Mouse (Mus musculus) thymus, adult 18-20 months (tissue): ENCODE results near the gene Ergic1.

ENCODE experiments used
- DNase-seq, 2 experiments: peaks; one replicate each; pipeline ENCODE4 v3.0.0; 2022; ENCODE audit warnings: mixed read lengths in 2 of 2

The Ergic1 gene

DNA sequence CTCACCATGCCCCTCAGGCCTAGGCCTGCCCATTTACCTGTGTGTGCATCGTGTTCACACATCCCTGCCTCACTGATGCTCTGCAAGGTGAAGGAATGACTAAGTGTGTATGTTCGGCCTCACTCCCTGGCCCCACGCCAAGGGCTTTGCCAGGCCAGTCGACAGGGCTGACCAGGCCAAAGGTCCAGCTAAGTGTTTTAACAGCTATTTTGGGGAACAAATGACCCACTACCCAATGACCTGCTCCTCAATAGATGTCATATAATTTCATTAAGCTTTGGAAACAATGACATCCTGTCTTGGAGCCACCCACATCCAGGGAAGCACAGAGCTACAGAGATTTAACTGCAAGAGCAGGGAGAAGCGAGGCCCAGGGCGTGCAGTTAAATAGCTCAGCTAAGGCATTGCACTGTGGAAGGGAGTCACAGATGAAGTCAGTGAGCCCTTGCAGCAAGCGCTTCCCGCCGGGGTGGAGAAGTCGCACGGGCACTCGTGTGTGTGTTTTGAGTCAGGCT, 41.1 kb downstream of the Ergic1 start:
- no peak for DNase-seq

DNA sequence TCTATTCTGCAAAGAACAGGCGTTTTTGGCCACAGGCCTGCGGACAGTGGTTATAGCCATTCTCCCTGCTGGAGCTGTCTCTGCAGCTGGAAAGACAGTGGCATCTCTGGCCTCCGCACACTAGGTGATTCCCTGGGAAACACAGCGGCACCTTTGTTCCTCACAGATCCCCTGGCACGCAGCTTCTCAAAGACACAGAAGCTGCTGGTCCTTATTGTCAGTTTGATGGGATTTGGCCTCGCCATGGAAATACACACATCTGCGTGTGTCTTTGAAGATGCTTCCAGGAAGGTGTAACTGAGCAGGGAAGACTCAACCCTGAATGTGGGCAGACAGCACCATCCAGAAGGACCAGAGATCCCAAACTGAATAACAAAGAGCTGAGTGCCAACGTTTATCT, 42.0 kb downstream of the Ergic1 start:
- no peak for DNase-seq

DNA sequence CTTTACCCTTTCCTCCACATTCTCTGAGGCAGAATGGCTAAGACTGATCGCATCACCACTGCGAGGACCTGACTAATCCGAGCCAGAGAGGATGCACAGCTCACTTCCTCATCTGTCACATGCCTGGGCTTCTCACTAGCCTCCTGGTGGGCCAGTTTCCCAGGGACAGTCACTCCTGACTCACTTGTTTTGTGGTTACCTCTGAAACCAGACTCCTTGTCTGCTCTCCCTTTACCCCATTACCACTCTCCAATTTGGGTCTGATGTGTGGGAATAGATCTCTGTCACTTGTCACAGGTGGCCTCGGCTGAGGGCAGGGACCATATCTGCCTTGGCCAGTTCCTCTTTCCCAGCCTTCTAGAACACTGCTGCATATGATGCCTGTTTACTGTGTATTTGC, 44.3 kb downstream of the Ergic1 start:
- DNase-seq = no peak

DNA sequence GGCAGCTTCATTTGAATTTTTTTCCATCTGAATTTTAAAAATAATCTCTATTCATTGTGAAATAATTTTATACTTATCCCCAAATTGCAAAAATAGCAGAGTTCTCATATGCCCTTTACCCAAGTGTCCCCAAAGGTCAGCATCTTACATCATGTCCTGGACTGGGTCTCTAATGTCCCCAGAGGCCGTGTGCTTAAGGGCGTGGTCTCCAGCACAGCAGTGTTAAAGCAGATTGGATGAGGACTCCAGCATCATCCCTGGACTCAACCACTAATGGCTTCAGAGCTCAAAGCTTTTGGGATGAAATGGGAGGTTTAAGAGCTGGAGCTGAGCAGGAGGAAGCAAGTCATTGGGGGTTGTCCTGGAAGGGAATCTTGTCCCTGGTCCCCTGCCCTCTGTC, 45.2 kb downstream of the Ergic1 start:
- no peak for DNase-seq

DNA sequence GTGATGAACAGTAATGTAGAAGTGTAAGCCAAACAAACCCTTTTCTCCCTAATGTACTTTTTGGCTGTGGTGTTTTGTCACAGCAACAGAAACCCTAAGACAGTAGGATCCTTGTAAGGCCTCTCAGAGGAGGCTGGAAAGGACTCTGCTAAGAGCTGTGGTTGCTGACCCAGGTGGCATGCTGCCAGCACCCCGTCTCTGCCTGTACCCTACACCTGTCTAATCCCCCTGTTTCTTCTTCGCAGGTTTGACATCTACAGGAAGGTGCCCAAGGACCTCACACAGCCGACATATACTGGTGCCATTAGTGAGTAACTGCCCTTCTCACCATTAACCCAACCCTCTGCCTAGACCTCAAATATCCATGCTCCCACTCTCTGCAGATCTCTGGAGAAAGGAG, 47.1 kb downstream of the Ergic1 start:
- DNase-seq = no peak

DNA sequence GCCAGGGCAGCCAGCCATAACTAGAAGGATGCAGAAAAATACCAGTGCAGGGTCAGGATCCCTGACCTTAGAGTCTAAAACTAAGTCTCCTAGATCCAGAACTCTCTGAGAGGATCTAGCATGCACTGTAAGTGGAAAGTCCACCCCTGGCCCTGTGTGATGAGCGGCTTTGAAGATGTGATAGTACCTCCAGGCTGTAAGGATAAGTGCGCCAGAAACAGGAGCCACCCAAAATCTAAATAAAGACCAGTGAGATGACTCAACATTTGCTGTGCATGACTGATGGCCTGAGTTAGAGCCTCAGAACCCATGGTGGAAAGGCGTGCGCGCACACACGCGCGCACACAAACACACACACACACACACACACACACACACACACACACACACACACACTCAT, 47.6 kb downstream of the Ergic1 start:
- no peak for DNase-seq

DNA sequence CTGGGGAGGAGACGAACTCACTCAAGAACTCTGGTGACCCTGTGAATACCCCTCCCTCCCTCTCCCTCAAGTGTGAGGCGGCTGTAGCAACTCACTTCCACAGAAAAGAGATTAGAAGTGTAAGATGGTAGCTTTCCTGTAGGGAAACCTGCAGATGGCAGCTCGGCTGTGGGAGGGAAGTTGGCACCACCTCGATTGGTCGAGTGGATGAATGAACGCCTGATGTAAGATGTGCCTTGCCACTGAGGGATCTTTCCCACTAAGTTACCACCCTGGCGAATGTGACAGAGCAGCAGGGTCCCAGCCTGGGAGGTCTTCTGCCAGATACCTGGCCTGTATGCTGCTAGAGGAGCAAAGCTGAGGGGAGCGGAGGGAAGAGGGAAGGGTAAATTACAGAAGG, 48.5 kb downstream of the Ergic1 start:
- no peak for DNase-seq

DNA sequence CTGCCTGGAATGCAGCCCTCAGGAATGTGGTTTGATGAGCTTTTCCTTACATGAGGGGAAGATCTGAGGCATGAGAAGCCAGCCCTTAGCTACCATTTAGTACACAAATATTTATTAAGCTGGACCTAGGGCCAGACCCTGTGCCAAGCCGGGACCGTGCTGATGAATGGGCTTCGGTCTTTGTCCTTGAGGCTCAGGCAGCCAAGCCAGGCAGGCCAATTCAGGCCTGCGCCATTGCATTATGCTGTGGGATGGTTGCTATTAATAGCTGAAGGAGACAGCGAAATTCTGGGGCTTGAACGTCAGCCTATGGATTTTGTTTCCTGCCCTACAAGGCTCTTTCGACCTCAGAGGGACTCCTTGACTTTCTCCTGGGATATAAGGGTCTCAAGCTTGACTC, 50.0 kb downstream of the Ergic1 start:
- DNase-seq = no peak

DNA sequence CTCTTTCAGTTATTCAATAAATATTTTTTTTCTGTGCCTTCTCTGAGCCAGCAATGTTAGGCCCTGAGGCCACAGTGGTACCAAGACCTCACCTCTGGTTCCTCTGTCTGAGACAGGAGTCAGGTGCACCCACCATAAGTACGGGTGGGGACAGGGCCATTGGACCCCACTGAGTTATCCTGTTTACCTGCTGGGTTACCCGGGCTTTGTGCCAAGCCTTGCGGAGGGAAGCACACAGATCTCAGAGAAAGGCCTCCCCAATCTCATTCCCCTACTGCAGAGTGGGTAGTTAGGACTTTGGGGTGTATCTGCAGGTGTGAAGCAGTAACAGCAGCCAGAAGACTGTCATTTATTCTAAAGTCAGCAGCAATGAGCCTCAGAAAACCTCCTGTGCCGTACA, 50.6 kb downstream of the Ergic1 start:
- DNase-seq = no peak

DNA sequence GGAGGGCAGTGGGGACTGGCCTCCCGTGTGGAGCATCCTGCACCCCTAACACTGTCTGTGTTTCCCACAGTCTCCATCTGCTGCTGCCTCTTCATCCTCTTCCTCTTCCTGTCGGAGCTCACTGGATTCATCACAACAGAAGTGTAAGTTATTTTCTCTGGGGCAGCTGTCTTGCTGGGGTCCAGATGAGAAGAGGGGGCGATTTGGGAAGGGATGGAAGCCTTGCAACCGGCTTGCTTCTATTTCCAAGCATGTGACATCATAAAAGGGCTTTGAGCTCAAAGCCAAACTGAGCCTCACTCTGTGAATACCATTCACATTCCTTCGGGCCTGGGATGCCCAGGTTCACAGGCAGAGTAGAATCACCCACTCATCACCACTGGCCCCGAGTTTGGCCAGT, 53.0 kb downstream of the Ergic1 start:
- DNase-seq = no peak

DNA sequence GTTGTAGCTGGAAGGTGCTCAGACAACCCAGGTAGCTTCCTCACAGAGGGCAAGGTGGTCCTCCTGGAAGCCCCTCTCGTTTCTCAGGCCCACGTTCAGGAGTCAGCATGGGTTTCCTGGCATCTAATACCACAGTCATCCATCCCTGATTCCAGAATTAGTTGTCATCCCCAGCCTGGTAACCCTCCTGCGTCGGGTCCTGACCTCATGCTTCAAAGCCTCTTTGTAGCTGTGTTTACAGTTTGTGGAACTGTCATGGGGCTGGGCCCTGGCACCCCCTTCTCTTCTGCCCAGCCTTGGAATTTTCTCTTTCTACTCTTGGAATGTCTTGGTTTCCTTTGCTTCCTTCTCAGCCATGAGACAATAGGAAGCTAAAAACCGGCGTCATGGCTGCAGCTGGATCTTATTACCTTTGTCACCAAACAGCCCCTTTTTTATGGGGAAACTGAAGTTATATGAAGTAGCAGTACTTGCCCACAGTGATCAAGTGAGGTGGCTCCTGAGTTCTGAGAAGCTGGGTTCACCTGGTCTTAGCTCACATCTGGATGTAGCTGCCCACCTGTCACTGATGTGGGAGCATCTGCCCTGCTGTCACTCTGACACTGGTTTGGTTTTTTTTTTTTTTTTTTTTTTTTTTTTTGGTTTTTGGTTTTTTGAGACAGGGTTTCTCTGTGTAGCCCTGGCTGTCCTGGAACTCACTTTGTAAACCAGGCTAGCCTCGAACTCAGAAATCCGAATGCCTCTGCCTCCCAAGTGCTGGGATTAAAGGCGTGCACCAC, 53.6 kb downstream of the Ergic1 start:
- DNase-seq = no peak

DNA sequence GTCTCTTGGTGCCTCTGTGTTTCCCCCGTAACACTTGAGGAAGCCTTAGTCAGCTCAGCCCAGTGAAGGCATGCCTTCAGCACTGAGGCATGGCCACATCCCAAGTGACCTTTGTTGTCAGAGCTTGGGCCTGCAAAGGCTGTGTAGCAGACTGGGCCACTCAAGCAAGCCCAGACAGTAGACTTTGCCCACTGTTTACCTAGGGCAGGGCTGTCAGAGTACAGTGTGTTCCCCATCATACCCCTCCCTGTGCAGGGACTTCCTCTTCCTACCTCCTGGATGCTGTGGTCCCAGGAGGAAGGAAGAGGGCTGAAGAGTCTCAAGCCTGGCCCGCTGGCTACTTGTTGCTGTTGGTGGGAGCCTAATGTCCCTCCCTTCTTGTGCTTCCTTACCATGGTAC, 55.4 kb downstream of the Ergic1 start:
- no peak for DNase-seq

DNA sequence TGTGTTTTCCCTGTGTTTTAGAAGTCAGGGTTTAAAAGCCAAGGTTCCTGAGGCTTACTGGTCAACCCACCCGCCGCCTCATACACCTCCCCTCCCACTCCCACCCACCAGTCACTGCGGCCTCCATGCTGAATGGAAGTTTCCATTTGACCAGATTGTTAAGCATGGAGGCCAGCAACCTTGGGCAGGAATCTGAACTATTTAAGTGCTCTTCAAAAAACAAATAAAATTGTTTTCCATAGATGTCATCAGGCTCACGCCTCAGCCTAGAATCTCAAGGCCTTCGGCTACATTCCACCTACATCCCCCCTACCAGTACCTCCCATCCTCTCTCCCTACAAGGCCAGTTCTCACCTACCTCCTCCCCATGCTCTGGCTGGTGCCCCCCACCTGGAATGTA, 57.2 kb downstream of the Ergic1 start:
- no peak for DNase-seq

DNA sequence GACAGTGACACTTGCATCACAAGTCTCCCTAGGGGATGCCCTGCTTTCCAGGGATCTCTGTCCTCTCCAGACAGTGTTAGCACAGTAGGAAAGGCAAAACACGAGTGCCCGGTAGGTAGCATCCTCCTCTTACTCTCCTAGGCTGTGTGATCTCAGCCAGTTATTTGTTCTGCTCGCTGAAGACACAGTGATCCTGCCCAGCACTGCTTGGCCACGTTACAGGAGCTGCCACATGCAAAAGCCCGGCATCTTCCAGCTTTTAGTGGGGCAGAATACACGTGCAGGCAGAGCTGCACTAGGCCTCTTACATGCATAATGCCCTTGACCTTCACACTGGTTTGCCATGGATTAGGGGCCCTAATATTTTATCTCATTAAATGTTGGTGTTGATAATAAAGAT, 58.3 kb downstream of the Ergic1 start:
- DNase-seq = no peak

DNA sequence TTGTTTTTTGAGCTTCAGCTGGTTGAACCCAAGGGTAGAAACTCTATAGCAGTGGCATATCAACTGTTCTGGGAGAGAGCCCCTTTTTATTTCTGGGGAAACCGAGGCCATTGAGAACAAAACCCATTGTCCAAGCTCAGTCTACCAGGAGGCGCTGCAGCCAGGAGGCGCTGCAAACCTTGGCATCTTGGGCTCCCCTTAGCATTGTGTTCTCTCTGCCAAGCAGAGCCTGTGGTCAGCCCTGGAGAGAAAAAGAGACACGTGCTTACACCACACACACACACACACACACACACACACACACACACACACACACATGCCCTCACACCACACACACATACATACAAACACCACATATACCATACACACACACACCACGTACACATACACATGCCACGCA, 59.0 kb downstream of the Ergic1 start:
- no peak for DNase-seq

DNA sequence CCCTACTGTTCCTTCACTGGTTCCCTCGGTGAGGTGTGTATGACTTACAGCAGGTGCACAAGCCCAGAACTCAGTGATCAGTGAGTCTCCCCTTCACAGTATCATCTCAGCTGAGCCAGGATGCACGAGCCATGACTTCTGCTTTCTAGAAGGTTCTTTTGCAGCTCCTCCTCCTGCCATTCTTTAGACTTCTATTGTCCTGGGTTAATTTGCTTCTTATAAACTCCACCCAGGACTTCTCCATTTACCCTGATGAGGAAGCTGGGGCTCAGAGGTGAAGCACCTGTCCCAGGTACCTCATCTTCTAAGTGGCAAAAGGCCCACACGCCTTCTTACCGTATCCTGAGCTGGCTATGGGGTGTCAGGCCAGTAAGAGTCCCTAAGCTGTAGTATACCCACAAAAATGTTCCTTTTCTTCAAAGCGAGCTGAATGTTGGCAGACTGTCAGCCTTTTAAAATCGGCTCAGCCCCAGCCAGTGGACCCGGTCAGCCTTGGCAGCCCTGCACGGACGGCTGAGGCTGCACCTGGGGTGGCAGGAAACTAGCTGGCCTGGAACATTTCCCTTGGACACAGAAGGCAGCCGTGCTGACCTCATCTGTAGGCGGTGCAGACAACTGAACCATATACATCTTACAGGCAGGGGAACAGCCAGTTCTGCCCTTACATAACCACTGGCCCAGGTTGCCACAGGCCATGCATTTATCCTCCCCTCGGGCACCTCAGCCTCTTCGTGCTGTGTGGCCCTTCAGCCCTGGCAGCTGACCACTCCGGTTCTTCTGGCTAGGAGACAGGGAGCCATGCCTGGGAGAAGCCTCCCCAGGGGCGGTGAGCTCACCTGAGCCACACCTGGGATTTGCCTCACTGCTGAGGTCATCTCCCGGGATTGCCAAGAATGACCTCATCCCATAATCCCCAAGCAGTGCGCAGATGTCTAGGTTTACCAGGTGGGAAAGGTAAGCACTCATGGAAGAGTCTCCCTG, 59.8 kb downstream of the Ergic1 start:
- DNase-seq = peak in 1 of 2 experiments; percentile 11

DNA sequence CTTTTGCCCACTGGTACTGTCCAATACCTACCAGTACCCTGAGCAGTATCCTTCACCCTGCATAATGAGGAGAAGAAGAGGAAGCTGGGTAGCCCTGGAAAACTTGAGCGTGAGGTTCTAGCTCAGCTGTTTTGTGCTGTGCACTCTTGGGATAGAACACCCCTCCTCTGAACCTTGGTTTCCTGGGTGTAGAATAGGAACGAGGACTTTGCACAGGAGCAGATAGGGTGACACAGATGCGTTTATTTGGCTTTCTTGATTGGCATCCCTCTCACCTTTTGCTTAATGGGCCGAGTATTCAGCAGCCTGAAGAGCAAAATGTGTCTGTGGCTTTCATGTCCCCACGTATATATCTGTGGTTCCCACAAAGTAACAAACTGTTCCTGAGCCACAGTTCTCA, 60.6 kb downstream of the Ergic1 start:
- no peak for DNase-seq

DNA sequence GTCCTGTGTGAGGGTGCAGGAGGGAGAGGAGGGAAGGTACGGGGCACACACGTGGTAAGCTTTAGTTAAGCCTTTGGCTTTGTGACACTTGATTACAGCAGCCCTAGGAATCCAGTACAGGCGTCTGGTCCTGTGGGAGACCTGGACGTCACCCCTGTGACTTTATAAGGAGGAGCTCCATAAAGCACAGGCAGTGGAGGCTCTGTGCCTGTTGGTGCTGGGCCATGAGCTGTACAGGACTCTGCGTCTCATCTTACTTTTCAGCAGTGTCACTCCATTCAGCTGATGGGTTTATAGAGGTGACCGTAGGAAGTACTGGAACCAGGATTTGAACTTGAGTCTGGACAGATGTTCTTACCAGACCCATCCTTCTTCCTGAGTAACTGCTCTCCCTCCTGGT, 62.7 kb downstream of the Ergic1 start:
- no peak for DNase-seq

DNA sequence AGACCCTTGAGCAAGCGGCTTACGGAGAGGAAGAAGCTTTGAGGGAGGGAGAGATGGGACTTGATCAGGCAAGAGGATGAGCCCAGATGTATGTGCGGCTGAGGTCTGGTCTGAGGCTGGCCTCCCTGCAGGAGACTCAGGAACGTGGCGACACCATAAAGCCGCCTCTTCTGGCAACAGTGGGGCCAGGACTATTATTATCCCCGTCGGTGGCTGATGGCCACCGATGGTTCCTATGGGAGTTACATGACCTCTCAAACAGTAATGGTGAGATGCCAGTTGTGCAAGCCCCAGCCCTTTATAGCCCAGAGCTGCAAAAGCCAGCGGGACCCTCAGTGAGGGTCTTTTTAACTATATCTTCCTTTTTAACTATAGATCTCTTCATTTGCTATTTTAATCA, 63.7 kb downstream of the Ergic1 start:
- no peak for DNase-seq

DNA sequence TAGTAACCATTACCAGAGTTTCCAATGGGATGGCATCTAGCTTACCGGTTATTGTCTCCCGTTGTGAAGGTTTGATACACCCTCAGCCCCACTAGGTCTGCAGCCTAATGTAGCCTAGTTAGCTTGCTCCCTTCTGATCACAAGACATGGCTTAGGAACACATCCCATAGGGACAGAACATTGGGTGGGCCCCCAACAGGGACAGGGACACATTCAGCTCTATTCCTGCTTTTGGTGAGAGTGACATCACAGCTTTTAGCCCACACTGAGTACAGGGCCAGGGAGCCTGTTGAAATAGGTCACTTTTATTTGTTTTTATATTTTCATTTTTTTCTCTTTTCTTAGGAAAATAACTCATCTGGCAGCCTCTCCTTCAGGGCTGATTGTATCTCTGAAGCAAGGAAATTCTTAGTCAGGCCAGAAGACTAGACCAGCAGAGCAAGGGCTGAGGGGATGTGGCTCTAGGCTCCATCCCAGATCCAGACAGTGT, 64.3 kb downstream of the Ergic1 start:
- DNase-seq = no peak

DNA sequence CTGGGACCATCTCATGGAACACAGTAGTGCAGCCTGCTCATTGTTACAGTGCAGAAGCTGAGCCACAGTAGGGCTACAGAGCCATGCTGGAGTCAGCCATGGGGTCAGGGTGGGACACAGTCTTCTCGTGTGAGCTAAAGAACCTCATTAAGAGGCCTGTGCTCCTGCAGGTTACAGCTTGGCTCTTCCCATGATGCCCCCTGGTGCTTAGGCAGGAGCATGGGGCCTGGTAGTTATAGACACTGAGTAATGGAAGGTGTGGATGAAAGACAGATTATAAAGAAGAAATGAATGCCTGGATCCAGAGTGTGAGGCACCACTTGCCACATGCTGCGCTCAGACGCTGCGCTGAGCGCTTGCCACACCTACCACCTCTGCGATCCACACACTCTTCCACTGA, 67.2 kb downstream of the Ergic1 start:
- DNase-seq = no peak

DNA sequence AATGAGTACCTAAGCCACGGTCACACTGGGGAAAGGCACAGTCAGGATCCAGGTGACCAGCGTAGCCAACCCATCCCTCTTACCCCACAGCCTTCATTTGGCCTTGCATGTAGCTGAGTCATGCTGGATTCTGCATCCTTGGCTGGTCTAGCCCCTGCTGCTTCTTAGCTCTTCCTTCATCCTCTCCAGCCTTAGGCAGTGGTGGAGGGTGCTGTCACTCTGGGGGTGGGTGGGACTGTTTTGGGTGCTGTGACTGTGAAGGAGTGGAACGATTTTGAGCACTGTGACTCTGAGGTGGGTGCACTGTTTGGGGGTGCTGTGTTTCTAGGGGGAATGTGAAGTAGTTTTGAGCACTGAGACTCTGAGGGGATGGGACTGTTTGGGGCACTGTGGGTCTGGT, 67.6 kb downstream of the Ergic1 start:
- DNase-seq = no peak

DNA sequence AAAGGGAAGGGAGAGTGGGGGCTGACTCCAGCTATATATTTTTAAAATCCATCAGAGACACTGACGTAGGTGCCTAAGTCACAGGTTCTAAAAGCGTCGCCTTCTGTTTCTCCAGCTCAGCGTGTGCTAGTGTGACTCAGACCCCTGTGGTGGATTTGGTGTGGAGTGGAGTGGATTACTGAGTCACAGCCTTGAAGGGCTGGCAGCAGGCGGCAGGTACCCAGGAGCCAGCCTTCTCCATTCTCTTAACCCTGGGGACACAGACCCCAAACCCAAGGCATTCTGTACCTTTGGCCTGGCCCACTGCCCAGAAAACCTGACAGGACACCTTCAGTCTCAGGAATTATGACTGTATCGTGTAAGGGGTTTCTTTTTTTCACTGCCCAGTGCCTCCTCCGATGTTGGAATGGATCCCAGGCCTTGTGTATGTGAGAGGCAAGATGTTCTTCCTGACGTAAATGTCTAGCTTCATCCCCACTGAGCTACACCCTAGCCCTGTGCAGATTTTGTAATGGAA, 70.6 kb downstream of the Ergic1 start:
- DNase-seq = no peak

DNA sequence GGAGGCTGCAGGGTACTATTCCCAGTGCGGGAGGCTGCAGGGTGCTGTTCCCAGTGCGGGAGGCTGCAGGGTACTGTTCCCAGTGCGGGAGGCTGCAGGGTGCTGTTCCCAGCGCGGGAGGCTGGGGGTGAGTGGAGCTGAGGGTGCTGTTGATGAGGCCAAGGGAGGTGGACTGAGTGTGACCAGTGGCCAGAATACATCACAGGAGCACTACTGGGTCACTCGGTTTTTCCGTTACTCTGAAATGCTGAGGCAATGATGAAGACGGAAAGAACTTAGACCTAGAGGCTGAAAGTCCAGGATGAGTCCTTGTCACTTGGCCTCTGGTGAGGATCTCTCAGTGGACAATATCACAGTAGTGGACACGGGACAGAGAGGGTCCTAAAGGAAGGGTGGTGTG, 71.9 kb downstream of the Ergic1 start:
- no peak for DNase-seq
